Mouse (Mus musculus): ENCODE measurements around the gene Zdhhc5. TPM values are rescaled to one million over a fixed set of nuclear protein-coding genes. Genes with fewer than 3 reads are reported as not detected.

Zdhhc5 gene
- total and polyA plus RNA-seq, 3 experiments = 29.3 to 42.9 TPM; not detected in 1

DNA sequence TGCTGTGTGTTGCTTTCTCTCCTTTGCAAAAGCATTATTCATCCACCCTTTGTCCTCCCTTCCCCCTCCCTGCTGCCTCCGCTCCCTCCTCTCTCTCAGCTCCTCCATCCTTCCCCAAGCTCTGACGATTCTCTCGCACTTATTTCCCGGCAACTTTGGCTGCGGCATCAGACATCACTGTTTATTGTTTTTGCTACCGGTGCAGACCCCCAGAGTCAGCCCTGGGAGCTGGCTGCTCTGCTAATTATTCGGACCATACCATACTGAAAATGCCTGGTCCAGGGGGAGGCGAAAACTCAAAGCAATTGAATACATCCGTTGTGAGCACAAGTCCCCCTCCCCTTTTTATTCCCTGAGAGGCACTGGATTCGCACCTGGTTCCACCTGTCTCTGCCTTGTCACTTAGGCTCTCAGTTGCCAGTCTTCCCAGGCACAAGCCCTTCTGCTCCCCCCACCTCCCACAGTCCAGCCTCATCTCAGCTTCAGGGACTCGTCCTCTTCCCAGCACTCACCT, 19.4 kb upstream of the Zdhhc5 start:
- Histone ChIP-seq H3K27me3 (ENCODE audit: control insufficient read depth in 1 of 2, insufficient read depth in 2 of 2, low read length in 2 of 2) (no peaks in the 10 kb centered on the region), H3K9me3 (replicated peaks; ENCODE audit: insufficient read depth, low read length) (no peaks in the 10 kb centered on the region), H3K79me2 (ENCODE audit: control insufficient read depth, insufficient read depth, low read length, poor library complexity) (no peaks in the 10 kb centered on the region), H3K4me1 (ENCODE audit: control insufficient read depth in 1 of 2, insufficient read depth in 2 of 2, low read length in 2 of 2) (peaks cover 0 to 10% of the 10 kb centered on the region in 2 experiments; a peak in 1 of 4 replicates), H3K4me3 (ENCODE audit: control insufficient read depth in 1 of 2, insufficient read depth in 1 of 2, low read depth in 2 of 2, low read length in 2 of 2) (no peak overlapping the region), H3K36me3 (ENCODE audit: control insufficient read depth in 1 of 2, insufficient read depth in 2 of 2, low read length in 2 of 2) (no peaks in the 10 kb centered on the region), H3K9ac (ENCODE audit: control insufficient read depth, low read depth, low read length, poor library complexity, severe bottlenecking) (no peak overlapping the region), H3K27ac (ENCODE audit: control insufficient read depth, low read depth, low read length) (no peak overlapping the region)
- DNase-seq (ENCODE audit: low read depth, low spot score) = no peak
- no peak for TF ChIP-seq CTCF (IDR thresholded peaks at IDR 0.05 in 2 of 3, conservative IDR thresholded peaks at IDR 0.05 in 1 of 3; ENCODE audit: control insufficient read depth in 1 of 3, insufficient read depth in 1 of 3, low read depth in 2 of 3, low read length in 3 of 3, poor library complexity in 1 of 3, severe bottlenecking in 1 of 3)
- TF ChIP-seq MYB (IDR thresholded peaks at IDR 0.05; ENCODE audit: low read depth, low read length) = no peak
- no peak for TF ChIP-seq KAT2A (conservative IDR thresholded peaks at IDR 0.05; ENCODE audit: low read depth, low read length)
- no peak for TF ChIP-seq ZMIZ1 (IDR thresholded peaks at IDR 0.05; ENCODE audit: low read depth, low read length)

DNA sequence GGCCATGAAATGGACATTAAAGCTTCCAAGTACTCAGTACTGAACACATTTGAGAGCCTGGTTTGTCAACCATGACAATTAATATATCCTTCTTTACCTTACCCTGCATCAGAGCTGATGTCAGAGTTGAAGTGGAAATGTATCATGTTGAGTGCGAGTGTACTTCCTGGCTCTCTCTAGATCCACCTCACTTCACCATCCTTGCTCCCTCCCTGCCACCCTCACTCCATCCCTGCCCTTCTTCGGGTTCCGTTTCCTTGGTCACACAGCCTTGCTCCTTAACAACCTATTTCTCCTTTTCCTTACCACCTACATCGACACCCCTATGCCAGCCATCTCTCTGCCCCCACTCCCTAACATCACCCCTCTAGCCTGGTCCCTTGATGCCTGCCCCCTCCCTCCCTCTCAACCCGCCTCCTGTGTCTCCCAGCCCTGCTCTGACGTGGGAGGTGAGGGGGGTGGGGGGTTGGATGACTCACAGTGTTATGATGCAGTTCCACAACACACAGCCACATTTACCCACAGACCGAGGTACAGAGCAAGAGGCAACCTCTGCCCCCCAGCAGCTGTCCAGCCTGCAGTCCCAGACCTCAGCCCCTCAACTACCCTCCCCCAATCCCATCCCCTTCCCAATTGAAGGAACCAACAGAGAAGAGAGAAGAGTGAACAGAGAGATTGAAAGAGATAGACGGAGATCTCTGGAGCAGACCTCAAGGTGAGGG, 18.8 kb upstream of the Zdhhc5 start, which contains the start of gene Ypel4:
Ypel4 (plus strand) TSS at position 480 of the 722 bp plus-strand sequence.
- Histone ChIP-seq H3K27ac (ENCODE audit: control insufficient read depth, low read depth, low read length) (no peak within 1 kb of the TSS), H3K27me3 (ENCODE audit: control insufficient read depth in 1 of 2, insufficient read depth in 2 of 2, low read length in 2 of 2) (no peaks in the 10 kb centered on the region), H3K36me3 (ENCODE audit: control insufficient read depth in 1 of 2, insufficient read depth in 2 of 2, low read length in 2 of 2) (no peaks in the 10 kb centered on the region), H3K4me3 (ENCODE audit: control insufficient read depth in 1 of 2, insufficient read depth in 1 of 2, low read depth in 2 of 2, low read length in 2 of 2) (no peak within 1 kb of the TSS), H3K9me3 (replicated peaks; ENCODE audit: insufficient read depth, low read length) (no peaks in the 10 kb centered on the region), H3K9ac (ENCODE audit: control insufficient read depth, low read depth, low read length, poor library complexity, severe bottlenecking) (no peak within 1 kb of the TSS), H3K79me2 (ENCODE audit: control insufficient read depth, insufficient read depth, low read length, poor library complexity) (no peaks in the 10 kb centered on the region), H3K4me1 (ENCODE audit: control insufficient read depth in 1 of 2, insufficient read depth in 2 of 2, low read length in 2 of 2) (peaks cover 0 to 10% of the 10 kb centered on the region in 2 experiments; a peak in 1 of 4 replicates)
- no peak for DNase-seq (ENCODE audit: low read depth, low spot score)
- TF ChIP-seq ETS1 (IDR thresholded peaks at IDR 0.05; ENCODE audit: low read depth, low read length) (no peak), POLR2A (IDR thresholded peaks at IDR 0.05; ENCODE audit: control insufficient read depth in 1 of 2, insufficient read depth in 1 of 2, low read depth in 1 of 2, low read length in 2 of 2, poor library complexity in 1 of 2) (no peak)

DNA sequence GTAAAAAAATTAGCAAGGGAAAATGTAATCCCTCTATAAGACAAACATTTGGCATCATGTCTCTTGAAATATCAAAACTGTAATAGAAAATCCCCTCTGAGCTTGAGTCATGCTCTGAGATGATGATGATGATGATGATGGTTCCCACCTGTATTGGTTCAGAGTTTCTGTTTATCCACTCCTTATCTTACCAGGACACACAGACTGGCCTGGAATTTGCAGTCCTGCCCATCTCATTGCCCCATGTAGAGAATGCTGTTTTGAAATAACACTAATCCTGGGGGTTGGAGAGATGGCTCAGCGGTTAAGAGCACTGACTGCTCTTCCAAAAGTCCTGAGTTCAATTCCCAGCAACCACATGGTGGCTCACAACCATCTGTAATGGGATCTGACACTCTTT, 17.4 kb upstream of the Zdhhc5 start:
- H3K4me3 ChIP-seq (ENCODE audit: control insufficient read depth in 1 of 2, insufficient read depth in 1 of 2, low read depth in 2 of 2, low read length in 2 of 2) = no peak overlapping the region
- no peak overlapping the region for H3K27ac ChIP-seq (ENCODE audit: control insufficient read depth, low read depth, low read length)

More for the DNA sequence above, 17.4 kb upstream of the Zdhhc5 start:
- H3K4me1 ChIP-seq (ENCODE audit: control insufficient read depth in 1 of 2, insufficient read depth in 2 of 2, low read length in 2 of 2) = peaks cover 3 to 10% of the 10 kb centered on the region in 2 experiments; a peak in 2 of 4 replicates
- no peak overlapping the region for H3K9ac ChIP-seq (ENCODE audit: control insufficient read depth, low read depth, low read length, poor library complexity, severe bottlenecking)
- H3K9me3 ChIP-seq (replicated peaks; ENCODE audit: insufficient read depth, low read length) = no peaks in the 10 kb centered on the region
- no peaks in the 10 kb centered on the region for H3K79me2 ChIP-seq (ENCODE audit: control insufficient read depth, insufficient read depth, low read length, poor library complexity)
- DNase-seq (ENCODE audit: low read depth, low spot score) = no peak
- TF ChIP-seq MAFK (IDR thresholded peaks at IDR 0.05; ENCODE audit: borderline replicate concordance, low read depth, low read length) (no peak), NRF1 (IDR thresholded peaks at IDR 0.05; ENCODE audit: insufficient read depth, low read depth, low read length, poor library complexity, severe bottlenecking) (no peak), NELFE (IDR thresholded peaks at IDR 0.05; ENCODE audit: low read depth, low read length) (no peak), RAD21 (IDR thresholded peaks at IDR 0.05; ENCODE audit: low read depth, low read length) (no peak), ZKSCAN1 (IDR thresholded peaks at IDR 0.05; ENCODE audit: low read depth, low read length) (no peak), POLR2AphosphoS2 (IDR thresholded peaks at IDR 0.05; ENCODE audit: low read length) (no peak), TCF12 (IDR thresholded peaks at IDR 0.05; ENCODE audit: low read depth, low read length) (no peak), GABPA (IDR thresholded peaks at IDR 0.05; ENCODE audit: low read depth, low read length) (no peak), USF2 (IDR thresholded peaks at IDR 0.05; ENCODE audit: borderline replicate concordance in 1 of 2, insufficient read depth in 1 of 2, low read depth in 1 of 2, low read length in 2 of 2) (no peak), TAL1 (IDR thresholded peaks at IDR 0.05; ENCODE audit: low read length) (no peak), ZMIZ1 (IDR thresholded peaks at IDR 0.05; ENCODE audit: low read depth, low read length) (no peak), ETS1 (IDR thresholded peaks at IDR 0.05; ENCODE audit: low read depth, low read length) (no peak), HCFC1 (IDR thresholded peaks at IDR 0.05; ENCODE audit: low read depth, low read length) (no peak), ZNF384 (IDR thresholded peaks at IDR 0.05; ENCODE audit: low read depth, low read length) (no peak), SIN3A (IDR thresholded peaks at IDR 0.05; ENCODE audit: low read length) (no peak), RCOR1 (IDR thresholded peaks at IDR 0.05; ENCODE audit: low read depth, low read length) (no peak), MEF2A (IDR thresholded peaks at IDR 0.05; ENCODE audit: extremely low read depth, insufficient replicate concordance, low read depth, low read length, poor library complexity, severe bottlenecking) (no peak), BHLHE40 (IDR thresholded peaks at IDR 0.05; ENCODE audit: borderline replicate concordance, low read depth, low read length) (no peak)
- H3K27me3 ChIP-seq (ENCODE audit: control insufficient read depth in 1 of 2, insufficient read depth in 2 of 2, low read length in 2 of 2) = no peaks in the 10 kb centered on the region
- H3K36me3 ChIP-seq (ENCODE audit: control insufficient read depth in 1 of 2, insufficient read depth in 2 of 2, low read length in 2 of 2) = no peaks in the 10 kb centered on the region
